Mouse (Mus musculus) liver, embryonic 14.5 days (tissue): ENCODE results near the gene Znhit1.

ENCODE experiments used
- CTCF ChIP-seq: IDR thresholded peaks from 2 replicates; pipeline ENCODE4 v1.5.1; 2016; ENCODE audit warnings: antibody characterized with exemption, low read depth, control low read depth
- EP300 ChIP-seq: IDR thresholded peaks from 2 replicates; pipeline ENCODE4 v1.6.1; 2016; ENCODE audit warnings: antibody characterized with exemption, low read depth

GRCm38 (mm10) chr5:136932956-136933355, 54.9 kb downstream of the Znhit1 start:
- TF ChIP-seq EP300: no peak
- TF ChIP-seq CTCF: no peak
